Mouse (Mus musculus) bone marrow macrophage, adult 2 months (primary cell): Measurements from ENCODE around the gene Slc23a2.

ENCODE experiments used
- CTCF ChIP-seq: IDR thresholded peaks from 2 replicates; pipeline ENCODE4 v1.5.1; 2012; ENCODE audit warnings: low read depth, mild to moderate bottlenecking, low read length, moderate library complexity
- POLR2A ChIP-seq: IDR thresholded peaks from 2 replicates; pipeline ENCODE4 v1.6.1; 2012; ENCODE audit warnings: mild to moderate bottlenecking, low read depth, low read length, borderline replicate concordance

DNA sequence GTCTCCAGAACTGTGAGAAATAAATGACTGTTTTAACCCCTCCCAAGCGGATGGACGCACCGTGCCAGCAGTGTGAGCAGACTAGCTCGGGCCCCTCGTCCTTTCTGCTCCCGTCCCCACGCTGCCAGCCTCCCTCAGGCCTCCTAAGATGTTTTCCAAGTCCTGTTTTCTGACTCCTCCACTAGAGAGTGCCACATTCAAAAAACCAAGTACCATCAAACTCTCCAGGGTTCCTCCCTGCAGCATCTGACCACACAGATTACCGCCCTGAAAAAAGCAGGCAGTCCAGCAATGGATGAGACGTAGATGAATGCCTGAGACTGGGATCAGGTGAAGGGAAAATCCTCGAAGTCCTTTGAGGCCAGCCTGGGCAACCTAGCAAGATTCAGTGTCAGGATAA is 4.4 kb downstream of the Slc23a2 start:
- TF ChIP-seq CTCF (no peak), POLR2A (no peak)
